Mouse (Mus musculus) cortical plate, adult 2 months (tissue): ENCODE data around the gene Gpr176.

Experiments used
- CTCF ChIP-seq: fragments of 200-500 bp; IDR thresholded peaks from 2 replicates; pipeline ENCODE4 v1.5.1; 2011; ENCODE audit warnings: mild to moderate bottlenecking, control low read depth, low read length; ENCODE audit not compliant: insufficient read depth; ENCODE audit errors: extremely low read depth
- POLR2A ChIP-seq: fragments of 200-500 bp; IDR thresholded peaks from 2 replicates; pipeline ENCODE4 v1.6.1; 2011; ENCODE audit warnings: mild to moderate bottlenecking, low read length, control low read depth; ENCODE audit not compliant: insufficient read depth; ENCODE audit errors: extremely low read depth

DNA sequence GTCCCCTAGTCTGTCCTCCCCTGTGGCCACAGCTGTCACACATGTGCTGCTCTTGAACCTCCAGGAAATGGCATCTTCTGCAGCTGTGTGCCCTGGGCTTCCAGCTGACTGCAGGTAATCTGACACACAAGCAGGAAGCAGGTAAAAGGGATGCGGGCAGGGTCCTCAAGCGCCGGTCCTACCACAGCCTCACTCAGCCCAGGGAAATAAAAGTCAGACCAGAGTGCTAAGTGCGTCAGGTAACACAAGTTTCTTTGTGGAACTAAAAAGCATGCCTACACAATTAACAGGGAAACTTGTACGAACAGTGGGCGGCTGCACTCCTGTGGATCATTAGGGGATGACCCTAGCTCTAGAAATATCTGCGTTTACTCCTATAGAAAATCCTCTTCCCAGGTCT is 137.0 kb downstream of the Gpr176 start:
- TF ChIP-seq CTCF, result no peak
- TF ChIP-seq POLR2A, result no peak
